Mouse (Mus musculus): ENCODE data around the gene Nucb1. TPM values are rescaled to one million over a fixed set of nuclear protein-coding genes. Genes with fewer than 3 reads are reported as not detected.
"Not testable (repeated sequence)": the region's sequence is repeated elsewhere in the genome, so short reads cannot be mapped to it uniquely, and the experiment has no call there.

Gene Nucb1
- polyA plus RNA-seq, 1 experiment, result 135 TPM

- no peak for TF ChIP-seq POLR2AphosphoS2 (IDR thresholded peaks at IDR 0.05; ENCODE audit: insufficient read length, low read depth)
- TF ChIP-seq REST (IDR thresholded peaks at IDR 0.05; ENCODE audit: insufficient read depth, insufficient read length), result no peak
- TF ChIP-seq MYOD1 (IDR thresholded peaks at IDR 0.05; ENCODE audit: control insufficient read depth in 1 of 3, insufficient read length in 2 of 3, low read depth in 2 of 3), result no peak
- no peak for TF ChIP-seq USF1 (IDR thresholded peaks at IDR 0.05; ENCODE audit: low read depth)
- no peak for TF ChIP-seq CEBPB (IDR thresholded peaks at IDR 0.05; ENCODE audit: insufficient read depth, poor library complexity, severe bottlenecking)
- TF ChIP-seq POLR2A (IDR thresholded peaks at IDR 0.05; ENCODE audit: insufficient read length, low read depth), result no peak
- no peak for TF ChIP-seq E2F4 (IDR thresholded peaks at IDR 0.05; ENCODE audit: insufficient read depth)
- TF ChIP-seq TCF12 (IDR thresholded peaks at IDR 0.05; ENCODE audit: insufficient read depth, poor library complexity, severe bottlenecking), result no peak
- no peak for TF ChIP-seq SRF (IDR thresholded peaks at IDR 0.05; ENCODE audit: control insufficient read depth, insufficient read length, low read depth)
- no peak for TF ChIP-seq MAX (IDR thresholded peaks at IDR 0.05; ENCODE audit: low read depth)
- TF ChIP-seq MYOG (IDR thresholded peaks at IDR 0.05; ENCODE audit: control insufficient read depth in 1 of 3, insufficient read depth in 1 of 3, insufficient read length in 2 of 3, low read depth in 2 of 3), result no peak
- no peak for TF ChIP-seq TCF3 (IDR thresholded peaks at IDR 0.05; ENCODE audit: insufficient read length, low read depth)
- H3ac ChIP-seq (ENCODE audit: control insufficient read depth, insufficient read length), result no peak overlapping the region
- H3K4me3 ChIP-seq, result no peak overlapping the region
- no peaks in the 10 kb centered on the region for H3K79me2 ChIP-seq (ENCODE audit: control insufficient read depth, insufficient read depth)
- no peaks in the 10 kb centered on the region for H3K36me3 ChIP-seq (ENCODE audit: control insufficient read depth, insufficient read depth)
- H3K27me3 ChIP-seq (ENCODE audit: control insufficient read depth, insufficient read depth, insufficient read length), result no peaks in the 10 kb centered on the region
- H3K4me2 ChIP-seq (ENCODE audit: low read depth), result no peak overlapping the region
These were observed 28.0 kb downstream of the Nucb1 start for GRCm38 (mm10) chr7:45482166-45482565.

GRCm38 (mm10) chr7:45481374-45481927, 28.8 kb downstream of the Nucb1 start, which contains the start of gene Tulp2:
TSS of gene Tulp2 (plus strand) at chr7:45481877.
- Histone ChIP-seq H3K79me2 (ENCODE audit: control insufficient read depth, insufficient read depth) (no peaks in the 10 kb centered on the region), H3K27me3 (ENCODE audit: control insufficient read depth, insufficient read depth, insufficient read length) (no peaks in the 10 kb centered on the region), H3ac (ENCODE audit: control insufficient read depth, insufficient read length) (no peak within 1 kb of the TSS), H3K36me3 (ENCODE audit: control insufficient read depth, insufficient read depth) (no peaks in the 10 kb centered on the region), H3K4me3 (no peak within 1 kb of the TSS), H3K4me2 (ENCODE audit: low read depth) (no peak within 1 kb of the TSS)
- TF ChIP-seq USF1 (IDR thresholded peaks at IDR 0.05; ENCODE audit: low read depth), result peak; percentile 36
- TF ChIP-seq REST (IDR thresholded peaks at IDR 0.05; ENCODE audit: insufficient read depth, insufficient read length), result no peak

GRCm38 (mm10) chr7:45480310-45480709, 29.9 kb downstream of the Nucb1 start:
- not testable (repeated sequence) for H3K27me3 ChIP-seq (ENCODE audit: control insufficient read depth, insufficient read depth, insufficient read length); H3K4me2 ChIP-seq (ENCODE audit: low read depth); H3K79me2 ChIP-seq (ENCODE audit: control insufficient read depth, insufficient read depth); H3ac ChIP-seq (ENCODE audit: control insufficient read depth, insufficient read length); H3K4me3 ChIP-seq; H3K36me3 ChIP-seq (ENCODE audit: control insufficient read depth, insufficient read depth)

GRCm38 (mm10) chr7:45478774-45479173, 31.4 kb downstream of the Nucb1 start:
- H3K36me3 ChIP-seq (ENCODE audit: control insufficient read depth, insufficient read depth), result no peaks in the 10 kb centered on the region
- no peak overlapping the region for H3K4me3 ChIP-seq
- no peak overlapping the region for H3ac ChIP-seq (ENCODE audit: control insufficient read depth, insufficient read length)
- H3K27me3 ChIP-seq (ENCODE audit: control insufficient read depth, insufficient read depth, insufficient read length), result no peaks in the 10 kb centered on the region
- no peak for TF ChIP-seq MYOG (IDR thresholded peaks at IDR 0.05; ENCODE audit: control insufficient read depth in 1 of 3, insufficient read depth in 1 of 3, insufficient read length in 2 of 3, low read depth in 2 of 3)
- TF ChIP-seq MYOD1 (IDR thresholded peaks at IDR 0.05; ENCODE audit: control insufficient read depth in 1 of 3, insufficient read length in 2 of 3, low read depth in 2 of 3), result no peak
- no peak for TF ChIP-seq TCF3 (IDR thresholded peaks at IDR 0.05; ENCODE audit: insufficient read length, low read depth)
- TF ChIP-seq SRF (IDR thresholded peaks at IDR 0.05; ENCODE audit: control insufficient read depth, insufficient read length, low read depth), result no peak
- no peak for TF ChIP-seq POLR2AphosphoS2 (IDR thresholded peaks at IDR 0.05; ENCODE audit: insufficient read length, low read depth)
- TF ChIP-seq CEBPB (IDR thresholded peaks at IDR 0.05; ENCODE audit: insufficient read depth, poor library complexity, severe bottlenecking), result no peak
- no peak for TF ChIP-seq E2F4 (IDR thresholded peaks at IDR 0.05; ENCODE audit: insufficient read depth)
- TF ChIP-seq USF1 (IDR thresholded peaks at IDR 0.05; ENCODE audit: low read depth), result no peak
- no peak for TF ChIP-seq MAX (IDR thresholded peaks at IDR 0.05; ENCODE audit: low read depth)
- no peak for TF ChIP-seq REST (IDR thresholded peaks at IDR 0.05; ENCODE audit: insufficient read depth, insufficient read length)
- no peak for TF ChIP-seq TCF12 (IDR thresholded peaks at IDR 0.05; ENCODE audit: insufficient read depth, poor library complexity, severe bottlenecking)
- no peak overlapping the region for H3K4me2 ChIP-seq (ENCODE audit: low read depth)
- no peaks in the 10 kb centered on the region for H3K79me2 ChIP-seq (ENCODE audit: control insufficient read depth, insufficient read depth)

- Histone ChIP-seq H3K4me2 (ENCODE audit: low read depth) (peak overlapping the region; percentile 64), H3K36me3 (ENCODE audit: control insufficient read depth, insufficient read depth) (no peaks in the 10 kb centered on the region), H3ac (ENCODE audit: control insufficient read depth, insufficient read length) (no peak overlapping the region), H3K4me3 (no peak overlapping the region), H3K79me2 (ENCODE audit: control insufficient read depth, insufficient read depth) (no peaks in the 10 kb centered on the region), H3K27me3 (ENCODE audit: control insufficient read depth, insufficient read depth, insufficient read length) (no peaks in the 10 kb centered on the region)
- TF ChIP-seq MAX (IDR thresholded peaks at IDR 0.05; ENCODE audit: low read depth) (no peak), POLR2AphosphoS2 (IDR thresholded peaks at IDR 0.05; ENCODE audit: insufficient read length, low read depth) (no peak), E2F4 (IDR thresholded peaks at IDR 0.05; ENCODE audit: insufficient read depth) (no peak), MYOD1 (IDR thresholded peaks at IDR 0.05; ENCODE audit: control insufficient read depth in 1 of 3, insufficient read length in 2 of 3, low read depth in 2 of 3) (peak; percentile 42 to 53 (median 51)), TCF3 (IDR thresholded peaks at IDR 0.05; ENCODE audit: insufficient read length, low read depth) (no peak), USF1 (IDR thresholded peaks at IDR 0.05; ENCODE audit: low read depth) (peak; percentile 69), CEBPB (IDR thresholded peaks at IDR 0.05; ENCODE audit: insufficient read depth, poor library complexity, severe bottlenecking) (no peak), POLR2A (IDR thresholded peaks at IDR 0.05; ENCODE audit: insufficient read length, low read depth) (no peak), TCF12 (IDR thresholded peaks at IDR 0.05; ENCODE audit: insufficient read depth, poor library complexity, severe bottlenecking) (no peak), REST (IDR thresholded peaks at IDR 0.05; ENCODE audit: insufficient read depth, insufficient read length) (no peak), SRF (IDR thresholded peaks at IDR 0.05; ENCODE audit: control insufficient read depth, insufficient read length, low read depth) (no peak), MYOG (IDR thresholded peaks at IDR 0.05; ENCODE audit: control insufficient read depth in 1 of 3, insufficient read depth in 1 of 3, insufficient read length in 2 of 3, low read depth in 2 of 3) (peak in 2 of 3 experiments; percentile 46 to 70)
These were observed 33.2 kb downstream of the Nucb1 start for GRCm38 (mm10) chr7:45477003-45477402.
